Mouse (Mus musculus) c-Kit-positive CD71-positive TER-119-positive erythroid progenitor cells, embryonic 14.5 days (primary cell): Measurements from ENCODE around the gene Slit2.

ENCODE experiments used
- DNase-seq: peaks from one replicate; pipeline ENCODE4 v3.0.0-alpha.2; 2013; ENCODE audit warnings: low spot score

The Slit2 gene

GRCm38 (mm10) chr5:47982941-47983701 lies at the start of gene Slit2:
Gene Slit2, plus strand, starts transcription at chr5:47983138.
- DNase-seq: peak; percentile 52

- no peak for DNase-seq
Observed at GRCm38 (mm10) chr5:47938586-47939372, 44.2 kb upstream of the Slit2 start.

GRCm38 (mm10) chr5:47956451-47956850 lies 26.5 kb upstream of the Slit2 start:
- DNase-seq: no peak

GRCm38 (mm10) chr5:47975795-47976194 lies 7.1 kb upstream of the Slit2 start:
- DNase-seq: no peak

GRCm38 (mm10) chr5:47979371-47979770 lies 3.6 kb upstream of the Slit2 start:
- DNase-seq: peak; percentile 16

GRCm38 (mm10) chr5:47980459-47980858 lies 2.5 kb upstream of the Slit2 start:
- no peak for DNase-seq

GRCm38 (mm10) chr5:47981951-47982350 lies 987 bp upstream of the Slit2 start:
- DNase-seq: no peak

- DNase-seq: no peak
Observed at GRCm38 (mm10) chr5:47983746-47984583, 1.0 kb downstream of the Slit2 start.

GRCm38 (mm10) chr5:47984584-47985197 lies 1.8 kb downstream of the Slit2 start:
- DNase-seq: no peak

GRCm38 (mm10) chr5:47985198-47985631 lies 2.3 kb downstream of the Slit2 start:
- no peak for DNase-seq

GRCm38 (mm10) chr5:47985901-47986670 lies 3.1 kb downstream of the Slit2 start:
- DNase-seq: no peak

GRCm38 (mm10) chr5:47990926-47991325 lies 8.0 kb downstream of the Slit2 start:
- no peak for DNase-seq

- no peak for DNase-seq
Observed at GRCm38 (mm10) chr5:48003708-48004415, 20.9 kb downstream of the Slit2 start.

- no peak for DNase-seq
Observed at GRCm38 (mm10) chr5:48005533-48005932, 22.6 kb downstream of the Slit2 start.

- no peak for DNase-seq
Observed at GRCm38 (mm10) chr5:48006059-48006458, 23.1 kb downstream of the Slit2 start.

GRCm38 (mm10) chr5:48023441-48023840 lies 40.5 kb downstream of the Slit2 start:
- DNase-seq: no peak

GRCm38 (mm10) chr5:48034875-48035274 lies 51.9 kb downstream of the Slit2 start:
- no peak for DNase-seq

GRCm38 (mm10) chr5:48038033-48038432 lies 55.1 kb downstream of the Slit2 start:
- no peak for DNase-seq

GRCm38 (mm10) chr5:48048986-48049751 lies 66.2 kb downstream of the Slit2 start:
- DNase-seq: no peak
